Mouse (Mus musculus) right cerebral cortex, postnatal 14 days (tissue): Measurements from ENCODE around the gene Lamb1.

Experiments
- DNase-seq: peaks from one replicate; pipeline ENCODE4 v3.0.0; 2022

Lamb1 gene

DNA sequence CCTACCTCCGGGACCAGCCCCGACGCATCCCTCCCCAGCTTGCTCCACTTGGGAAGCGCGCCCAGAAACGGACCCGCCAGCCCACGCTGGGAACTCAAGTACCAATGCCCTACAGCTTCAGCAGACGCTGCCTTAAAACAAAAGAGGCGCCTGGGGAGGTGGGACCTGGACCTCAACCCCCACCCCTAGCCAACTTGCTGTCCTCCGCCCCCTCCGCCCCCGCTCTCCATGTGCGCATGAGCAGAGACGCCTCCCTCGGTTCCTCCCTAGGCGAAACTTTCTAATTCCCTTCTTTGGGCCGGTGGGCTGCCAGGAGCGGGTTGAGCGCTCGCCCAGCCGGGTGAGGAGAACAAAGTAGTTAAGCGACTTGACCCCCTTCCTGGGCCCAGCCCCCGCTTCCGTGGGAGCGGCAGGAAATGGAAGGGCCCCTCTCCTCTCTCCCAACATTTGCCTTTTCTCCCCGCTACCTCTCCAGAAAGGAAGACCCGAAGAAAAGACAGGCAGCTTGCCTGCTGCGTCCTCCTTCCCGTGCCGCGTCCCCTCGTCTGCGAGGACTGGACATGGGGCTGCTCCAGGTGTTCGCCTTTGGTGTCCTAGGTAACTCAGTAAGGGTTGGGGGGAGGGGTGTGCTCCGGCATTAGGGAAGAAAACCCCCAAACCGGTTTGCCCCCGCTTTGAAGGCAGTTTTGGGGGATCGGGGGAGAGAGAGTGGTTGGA lies at the start of gene Lamb1:
Gene Lamb1, plus strand, starts transcription at position 230 of the 717 bp plus-strand sequence.
- peak; percentile 18 for DNase-seq

DNA sequence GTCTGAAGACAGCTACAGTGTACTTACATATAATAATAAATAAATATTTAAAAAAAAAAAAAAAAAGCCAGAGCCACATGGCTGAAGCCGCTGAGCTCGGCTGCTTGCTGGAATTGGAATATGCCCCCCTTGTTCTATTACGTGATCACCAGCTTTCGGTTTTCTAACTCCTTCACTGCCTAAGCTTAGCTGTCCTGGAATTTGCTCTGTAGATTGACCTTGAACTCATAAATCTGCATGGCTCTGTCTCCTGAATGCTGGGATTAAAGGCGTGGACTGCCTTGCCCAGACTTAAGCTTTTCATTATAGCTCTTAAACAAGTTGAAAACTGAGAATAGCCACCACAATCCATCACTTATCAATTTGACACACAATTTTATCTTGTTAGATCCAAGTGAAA lies 47.8 kb upstream of the Lamb1 start:
- no peak for DNase-seq

DNA sequence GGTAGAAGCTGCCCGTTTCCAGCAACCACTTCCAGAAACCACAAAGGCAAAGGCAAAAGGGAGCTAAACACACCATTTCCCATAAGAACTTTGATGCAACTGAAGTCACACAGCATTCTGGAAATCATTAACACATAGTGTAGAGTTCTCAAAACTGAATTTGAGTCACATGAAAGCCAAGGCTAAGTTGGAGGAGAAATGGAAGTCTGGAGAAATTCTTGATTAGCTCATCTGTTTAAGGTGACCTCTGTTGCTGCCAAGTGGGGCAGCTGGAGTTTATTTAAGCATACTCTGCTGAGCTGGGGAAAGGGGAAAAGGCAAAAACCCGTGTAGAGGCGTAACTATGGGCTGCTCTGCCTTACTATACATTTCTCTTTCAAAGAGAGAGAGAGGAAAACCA lies 46.3 kb upstream of the Lamb1 start:
- no peak for DNase-seq

DNA sequence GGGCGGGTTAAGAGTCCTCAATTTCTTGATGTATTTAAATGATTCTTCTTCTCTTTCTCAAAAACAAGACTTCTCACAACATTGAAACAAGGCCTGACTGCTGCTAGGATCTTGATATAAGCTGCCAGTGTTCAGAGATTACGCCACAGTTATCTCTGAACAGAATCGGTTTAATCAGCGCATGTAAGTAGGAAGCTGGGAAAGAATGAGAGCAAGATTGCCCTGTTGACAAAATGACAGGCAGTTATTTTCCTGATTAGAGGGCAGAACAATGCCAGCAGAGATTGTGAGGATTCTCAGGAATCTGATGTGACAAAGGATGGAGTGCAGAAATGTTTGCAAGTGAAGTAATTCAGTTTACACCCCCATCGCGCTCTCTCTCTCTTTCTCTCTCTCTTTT lies 43.5 kb upstream of the Lamb1 start:
- DNase-seq: no peak

DNA sequence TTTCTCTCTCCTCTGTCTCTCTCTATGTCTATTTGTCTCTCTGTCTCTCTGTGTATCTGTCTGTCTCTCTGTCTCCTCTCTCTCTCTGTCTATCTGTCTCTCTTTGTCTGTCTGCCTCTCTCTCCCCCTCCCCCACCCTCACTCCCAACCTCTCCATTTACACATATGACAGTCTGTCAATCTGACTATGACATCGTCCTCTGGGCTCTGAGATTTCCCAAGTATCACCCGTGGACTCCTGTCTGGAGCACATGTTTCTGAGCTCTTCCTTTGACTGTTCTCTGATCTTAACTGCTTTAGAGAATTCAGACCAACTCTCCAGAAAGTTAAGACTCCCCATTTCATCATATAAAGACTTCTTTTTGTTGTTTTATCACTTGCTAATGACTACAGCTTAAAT lies 42.8 kb upstream of the Lamb1 start:
- DNase-seq: no peak

DNA sequence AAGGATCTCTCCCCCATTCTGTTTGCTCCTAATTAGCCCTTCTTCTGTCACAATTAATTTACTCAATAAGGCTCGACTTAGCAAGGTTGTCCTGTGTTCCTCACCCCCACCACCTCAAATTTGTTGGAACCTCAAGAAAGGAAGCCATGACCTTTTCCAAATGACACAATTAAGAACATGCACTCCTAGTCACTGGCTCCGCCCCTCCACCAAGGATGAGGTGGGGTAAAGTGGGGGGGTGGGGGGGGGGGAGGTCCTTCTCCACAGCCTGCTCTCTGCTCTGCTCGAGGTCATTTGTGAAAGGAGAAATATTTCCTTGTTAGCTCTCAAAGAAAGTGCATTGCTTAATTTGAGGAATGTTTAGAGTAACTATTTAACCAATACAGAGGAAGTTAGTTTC lies 42.3 kb upstream of the Lamb1 start:
- no peak for DNase-seq

DNA sequence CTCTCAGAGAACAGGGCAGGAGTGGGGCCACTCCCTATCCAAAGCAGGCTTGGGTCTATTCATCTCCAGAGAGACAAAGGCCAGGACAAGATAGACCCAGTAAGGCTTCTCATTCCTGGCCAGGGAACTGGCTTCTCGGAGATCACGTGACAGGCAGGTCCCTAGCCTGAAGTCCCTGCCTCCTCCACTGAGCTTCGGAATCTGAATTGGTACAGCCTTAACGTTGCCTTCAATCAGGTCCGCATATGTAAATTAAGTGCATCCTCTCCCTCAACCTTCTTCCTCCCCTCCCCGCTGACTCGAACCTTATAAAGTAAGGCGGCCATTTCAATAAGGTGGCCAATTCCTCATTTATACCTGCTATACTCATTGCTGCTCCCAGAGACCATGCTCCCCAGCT lies 39.6 kb upstream of the Lamb1 start:
- DNase-seq: no peak

DNA sequence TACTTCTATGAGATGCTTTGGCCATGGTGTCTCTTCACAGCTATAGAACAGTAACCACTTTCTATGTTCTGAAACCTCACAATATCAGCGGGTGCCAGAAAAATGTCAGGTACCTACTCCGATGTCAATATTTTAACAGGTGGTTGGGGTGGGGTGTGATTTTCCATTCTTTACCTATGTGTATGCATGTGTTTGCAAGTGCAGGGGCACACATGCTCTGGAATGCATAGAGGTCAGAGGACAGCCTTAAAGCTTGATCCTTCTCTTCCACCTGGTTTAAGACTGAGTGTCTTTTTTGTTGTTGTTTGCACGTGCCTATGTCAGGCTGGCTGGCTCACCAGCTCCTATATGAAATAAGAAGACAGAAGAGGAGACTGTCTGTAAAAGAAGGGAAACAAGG lies 37.9 kb upstream of the Lamb1 start:
- DNase-seq: no peak

DNA sequence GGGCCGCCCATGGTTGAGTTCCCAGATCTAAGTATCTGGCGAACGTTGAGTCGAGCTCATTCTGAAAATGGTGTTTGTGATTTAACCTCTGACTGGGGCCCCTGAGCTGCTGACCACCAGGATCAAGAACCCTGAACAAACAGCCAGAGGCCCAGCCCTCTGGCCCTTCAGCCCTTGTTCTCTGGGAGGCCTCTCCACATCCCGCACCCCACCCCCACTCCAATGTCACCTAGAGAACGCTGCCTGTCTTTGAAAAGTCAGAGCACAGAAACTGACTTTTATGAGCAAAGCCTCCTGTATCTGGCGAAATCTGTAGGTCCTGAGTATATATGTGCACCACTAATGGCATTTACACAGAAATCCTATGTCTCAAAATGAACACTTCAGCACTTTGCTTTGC lies 36.2 kb upstream of the Lamb1 start:
- DNase-seq: no peak

DNA sequence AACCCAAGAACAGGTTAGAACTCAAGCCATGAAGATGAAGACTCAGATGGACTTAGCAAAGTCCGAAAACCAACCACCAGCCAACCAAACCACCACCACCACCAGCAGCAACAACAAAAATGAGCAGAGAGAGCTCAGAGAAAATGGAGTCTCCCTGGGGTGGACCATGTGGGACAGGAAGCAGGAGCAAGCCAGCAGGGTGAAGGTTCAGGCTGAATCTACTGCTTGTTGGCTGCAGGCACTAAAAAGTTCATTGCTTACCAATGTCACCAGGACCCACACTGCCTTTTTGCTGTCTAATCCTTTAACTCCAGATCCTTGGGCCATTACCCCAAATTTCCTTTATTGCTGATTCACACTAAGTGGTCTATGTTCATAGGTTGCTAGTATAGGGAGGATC lies 32.4 kb upstream of the Lamb1 start:
- no peak for DNase-seq

DNA sequence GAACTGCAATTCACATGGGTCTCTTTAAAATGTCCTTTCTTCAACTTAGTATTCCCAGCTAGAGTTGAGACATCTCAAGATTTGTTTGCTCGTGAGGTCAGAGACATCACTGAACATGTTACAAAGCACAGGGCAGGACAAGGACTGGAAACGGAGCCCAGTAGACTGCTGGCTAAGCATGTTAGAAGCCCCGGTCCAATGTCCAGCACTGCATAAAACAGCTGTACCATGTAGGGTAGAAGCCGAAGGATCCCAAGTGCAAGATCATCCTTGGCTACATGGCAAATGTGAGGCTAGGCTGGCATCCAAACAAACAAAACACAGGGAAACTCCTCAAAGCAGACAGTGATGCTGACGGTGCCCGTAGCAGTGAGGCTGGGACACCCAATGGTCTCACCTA lies 30.0 kb upstream of the Lamb1 start:
- DNase-seq: no peak

DNA sequence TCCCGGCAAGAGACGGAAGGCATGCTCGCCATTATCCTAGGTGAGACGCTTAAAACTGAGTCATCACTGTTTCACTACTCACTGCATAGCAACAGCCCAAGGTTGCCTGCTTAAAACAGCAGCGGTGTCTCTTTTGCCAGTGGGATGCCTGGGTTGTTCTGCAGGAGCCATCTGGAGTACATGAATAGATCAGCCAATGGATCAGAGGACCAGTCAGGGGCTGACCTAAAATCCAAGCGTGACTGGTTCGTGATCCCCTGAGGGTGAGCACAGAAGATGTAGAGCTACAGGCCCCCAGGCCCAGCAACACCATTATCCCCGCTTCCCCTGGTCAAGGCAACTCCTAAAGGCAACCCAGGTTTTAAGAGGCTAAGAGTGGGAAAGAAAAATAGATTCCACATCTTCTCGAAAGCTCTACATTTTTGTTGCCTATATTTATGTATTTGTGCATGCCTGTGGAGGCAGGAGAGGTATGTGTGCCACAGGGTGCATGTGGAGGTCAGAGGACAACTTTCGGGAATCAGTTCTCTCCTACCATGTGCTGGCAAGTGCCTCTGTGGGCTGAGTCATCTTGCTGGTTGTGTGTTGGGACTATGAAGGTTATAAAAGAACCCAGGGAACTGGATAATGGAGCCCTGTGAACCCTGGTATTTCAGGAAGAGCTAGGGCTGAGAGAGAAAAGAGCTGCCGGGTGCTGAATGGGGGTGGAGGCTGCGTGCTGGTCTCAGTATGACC lies 28.0 kb upstream of the Lamb1 start:
- DNase-seq: no peak

DNA sequence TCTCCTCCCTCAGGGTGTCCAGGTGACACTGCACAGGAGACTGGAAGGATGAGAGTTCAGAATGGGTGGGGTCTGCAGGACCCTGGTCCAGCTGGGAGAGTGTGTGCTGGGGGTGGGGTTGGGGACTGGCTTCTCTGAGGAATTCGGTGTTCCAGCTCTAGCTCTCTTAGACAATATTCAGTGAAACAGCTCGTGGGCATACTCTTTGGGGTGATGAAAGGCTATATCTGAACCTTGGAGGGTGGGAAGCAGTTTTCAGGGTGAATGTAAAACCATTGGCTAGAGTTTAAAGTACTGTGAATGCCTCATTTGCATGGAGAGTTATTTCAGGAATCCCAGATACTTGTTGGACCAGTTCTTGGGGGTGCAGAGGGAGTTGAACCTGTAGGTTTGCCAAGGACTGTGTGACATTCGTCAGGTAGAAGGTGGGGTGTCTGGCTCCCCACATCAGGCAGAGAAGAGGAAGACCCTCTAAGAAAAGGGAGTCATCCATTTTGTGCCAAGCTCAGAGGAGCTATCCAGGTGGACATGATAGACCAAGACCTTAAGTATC lies 25.9 kb upstream of the Lamb1 start:
- DNase-seq: no peak

DNA sequence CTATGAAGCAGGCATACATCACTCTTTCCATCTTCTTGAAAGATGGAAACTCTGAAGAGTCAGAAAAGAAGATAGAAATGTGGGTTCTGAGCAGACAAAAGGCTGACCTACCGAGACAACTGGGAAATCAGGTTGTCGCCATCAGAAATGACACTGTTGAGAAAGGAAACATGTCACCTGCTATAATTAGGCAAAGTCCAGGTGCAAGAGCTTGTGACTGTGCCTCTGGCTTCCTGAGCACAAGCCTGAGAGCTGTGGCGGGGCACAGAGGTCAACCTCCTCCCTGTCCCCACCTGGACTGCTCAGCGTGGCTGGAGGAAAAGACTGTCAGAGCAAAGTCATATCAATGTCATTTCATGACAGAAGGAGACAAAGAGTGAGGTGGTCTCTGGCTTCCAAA lies 25.2 kb upstream of the Lamb1 start:
- no peak for DNase-seq

DNA sequence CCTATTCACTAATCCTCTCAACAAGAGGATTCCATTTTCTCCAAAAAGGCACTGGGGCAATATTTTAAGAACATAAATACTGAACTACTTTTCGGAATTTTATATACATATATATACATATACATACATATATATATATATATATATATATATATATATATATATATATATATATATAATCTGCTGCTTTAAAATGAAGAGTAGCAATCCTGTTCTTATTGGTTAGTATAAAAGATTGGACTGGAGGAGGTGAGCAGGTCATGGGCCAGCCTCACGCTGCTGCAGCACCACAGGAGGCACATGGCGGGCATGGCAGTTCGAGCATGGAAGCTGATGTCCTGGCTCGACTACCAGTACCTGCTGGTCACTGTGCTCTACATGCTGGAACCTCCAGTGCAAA lies 24.6 kb upstream of the Lamb1 start, which contains the start of gene Gm6993:
Gene Gm6993, plus strand, starts transcription at position 301 of the 400 bp plus-strand sequence.
- no peak for DNase-seq

DNA sequence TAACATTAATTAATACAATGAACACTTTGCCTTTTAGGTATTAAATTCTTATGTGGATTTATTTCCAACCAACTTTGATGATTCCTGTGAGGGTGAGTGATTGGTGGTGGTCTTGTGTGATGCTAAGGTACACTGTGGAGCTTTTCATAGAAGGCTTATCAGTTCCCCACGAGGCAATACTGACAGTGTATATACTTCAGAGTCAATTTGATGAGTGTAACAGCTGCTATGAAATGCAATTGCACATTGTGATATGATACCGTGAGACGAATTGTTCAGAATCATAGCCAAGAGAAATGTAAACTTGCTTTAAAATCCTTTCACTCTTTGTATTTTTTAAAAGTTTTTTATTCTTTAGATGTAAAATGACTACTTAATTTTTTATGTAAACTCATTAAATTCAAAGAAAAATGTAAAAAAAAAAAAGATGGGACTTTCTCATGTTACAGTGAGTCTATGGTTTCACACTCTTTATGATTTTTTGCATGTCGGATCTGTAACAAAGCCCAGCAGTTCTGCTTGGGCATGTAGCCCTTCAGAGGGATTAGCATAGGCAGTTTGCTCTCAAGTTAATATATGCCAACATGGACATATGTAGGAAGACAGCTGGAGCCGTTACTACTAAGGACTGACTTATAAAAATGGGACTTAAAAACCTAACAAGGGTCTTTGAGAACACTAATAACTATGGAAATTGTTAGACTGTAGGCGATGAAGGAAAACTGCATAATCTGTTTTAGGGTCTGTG lies 23.3 kb upstream of the Lamb1 start:
- DNase-seq: no peak

DNA sequence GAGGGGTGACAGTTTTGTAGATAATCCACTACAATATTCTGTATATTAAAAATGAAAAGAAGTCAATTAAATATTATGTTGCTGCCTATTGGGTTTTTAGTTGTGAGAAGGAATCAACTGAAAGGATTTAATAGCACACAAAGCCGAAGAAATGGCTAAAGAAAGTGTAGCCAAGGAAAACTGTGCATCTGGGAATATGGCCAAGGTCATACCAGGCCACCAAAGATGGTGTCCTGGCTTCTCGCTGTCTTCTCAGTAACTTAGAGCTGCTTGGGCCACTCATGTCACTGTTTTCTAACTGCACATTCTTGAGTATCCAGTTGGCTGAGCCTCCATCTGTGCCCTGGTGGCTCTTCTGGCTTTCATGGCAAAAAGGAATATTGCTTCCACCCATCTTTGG lies 21.0 kb upstream of the Lamb1 start:
- DNase-seq: no peak

DNA sequence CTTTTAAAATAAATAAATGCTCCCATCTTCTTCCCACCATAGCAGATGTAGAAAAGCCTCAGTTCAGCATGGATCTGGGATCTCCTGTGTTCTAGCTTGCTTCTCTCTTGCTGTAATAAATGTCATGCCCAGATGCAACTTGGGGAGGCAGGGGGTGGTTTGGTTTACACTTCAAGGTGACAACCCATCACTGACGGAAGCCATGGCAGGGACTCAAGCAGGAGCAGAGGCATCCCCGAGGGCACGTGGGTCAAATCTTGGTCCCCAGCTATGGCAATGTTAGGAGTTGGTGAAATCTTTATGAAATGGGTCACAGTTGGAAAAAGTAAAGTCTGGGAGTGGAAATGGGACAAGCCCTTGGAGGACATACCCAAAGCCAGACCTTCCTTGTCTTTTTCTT lies 20.3 kb upstream of the Lamb1 start:
- DNase-seq: no peak

DNA sequence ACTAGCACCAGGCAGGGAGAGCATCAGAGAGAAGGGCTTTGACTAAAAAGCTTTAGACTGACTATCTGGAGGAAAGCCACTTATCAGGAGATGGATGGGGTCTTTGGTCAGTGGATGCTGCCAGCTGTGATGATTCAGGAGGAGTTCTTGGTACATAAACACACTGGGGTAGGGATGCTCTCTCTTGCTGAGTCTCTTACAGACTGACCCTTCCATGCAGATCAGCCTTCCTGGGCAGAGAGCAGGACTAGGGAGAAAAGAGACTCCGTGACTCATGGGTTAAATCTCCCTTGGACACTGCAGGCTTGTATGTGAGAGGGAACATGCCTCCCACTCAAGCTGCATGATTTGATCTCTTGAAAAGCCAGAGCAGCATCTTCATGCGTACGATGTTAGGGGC lies 18.9 kb upstream of the Lamb1 start:
- DNase-seq: no peak

DNA sequence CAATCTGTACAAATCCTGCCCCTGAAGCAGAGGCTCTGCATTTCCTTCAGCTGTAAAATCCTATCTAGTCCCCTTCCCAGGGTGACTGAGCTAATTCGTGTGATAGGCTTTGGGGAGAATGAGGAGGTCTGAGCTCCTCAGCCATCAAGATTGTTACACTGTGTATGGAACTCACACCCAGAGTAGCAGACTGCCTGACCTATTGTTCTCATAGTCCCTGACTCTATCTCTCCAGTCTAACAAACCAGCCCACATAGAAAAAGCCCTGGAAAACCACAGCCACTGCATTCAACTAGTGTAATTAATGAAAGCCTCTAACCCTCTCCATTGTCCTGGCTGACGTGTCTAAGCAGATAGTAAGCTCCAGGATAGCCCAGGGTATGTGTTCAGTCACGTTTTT lies 18.4 kb upstream of the Lamb1 start:
- no peak for DNase-seq

DNA sequence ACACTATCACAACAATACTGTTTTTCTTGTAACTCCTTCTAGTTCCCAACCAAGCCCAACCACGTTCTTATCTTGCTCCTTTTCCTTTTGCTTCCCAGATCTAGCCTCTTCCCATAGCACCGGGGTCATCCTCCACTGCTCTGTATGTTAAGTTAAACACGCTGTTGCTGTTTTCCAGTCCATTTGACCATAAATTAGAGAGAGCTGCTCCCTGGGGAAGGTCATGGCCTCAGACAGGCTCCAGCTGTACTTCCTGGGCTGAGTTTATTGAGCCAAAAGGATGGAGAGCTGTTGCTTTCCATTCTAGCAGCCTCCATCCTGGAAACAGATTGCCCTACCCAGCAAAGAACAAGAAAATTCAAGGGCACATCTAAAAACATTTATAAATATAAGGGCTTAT lies 16.9 kb upstream of the Lamb1 start:
- DNase-seq: no peak

DNA sequence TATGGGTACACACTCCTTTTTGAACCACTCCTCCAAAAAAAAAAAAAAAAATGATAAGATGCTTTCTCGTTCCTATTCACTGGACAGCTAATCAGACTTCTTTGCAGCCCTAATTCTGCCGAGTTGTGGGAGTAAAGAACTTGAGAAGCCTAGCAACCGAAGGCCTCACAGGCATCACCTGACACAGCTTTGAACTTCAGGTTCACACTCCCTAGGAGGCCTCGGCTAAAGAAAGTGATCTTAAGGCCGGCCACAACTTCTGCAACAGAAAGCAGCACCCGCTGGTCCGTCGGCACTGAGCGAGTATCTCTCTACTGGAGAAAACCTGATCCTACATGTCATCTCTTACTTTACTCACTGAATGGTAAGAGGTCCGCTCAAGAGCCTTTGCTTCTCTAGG lies 16.4 kb upstream of the Lamb1 start:
- no peak for DNase-seq

DNA sequence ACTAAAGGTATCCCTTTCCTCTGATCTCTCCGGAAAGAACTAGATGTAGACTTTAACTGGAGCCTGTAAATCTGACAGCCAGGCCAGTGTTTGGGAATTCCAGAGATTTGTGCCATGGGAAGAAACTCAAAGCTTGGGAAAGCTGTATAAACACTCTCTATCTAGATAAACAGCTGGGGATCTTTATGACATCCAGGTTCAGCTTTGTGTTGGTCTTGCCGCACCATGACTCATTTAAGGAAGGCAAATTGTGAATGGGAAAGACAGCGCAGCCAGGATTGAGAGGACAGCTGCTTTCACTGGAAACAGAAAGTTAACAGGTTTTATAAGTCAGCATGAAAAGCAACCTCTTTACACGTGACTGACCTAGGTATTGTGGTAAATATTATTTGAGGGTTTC lies 12.8 kb upstream of the Lamb1 start:
- DNase-seq: no peak

DNA sequence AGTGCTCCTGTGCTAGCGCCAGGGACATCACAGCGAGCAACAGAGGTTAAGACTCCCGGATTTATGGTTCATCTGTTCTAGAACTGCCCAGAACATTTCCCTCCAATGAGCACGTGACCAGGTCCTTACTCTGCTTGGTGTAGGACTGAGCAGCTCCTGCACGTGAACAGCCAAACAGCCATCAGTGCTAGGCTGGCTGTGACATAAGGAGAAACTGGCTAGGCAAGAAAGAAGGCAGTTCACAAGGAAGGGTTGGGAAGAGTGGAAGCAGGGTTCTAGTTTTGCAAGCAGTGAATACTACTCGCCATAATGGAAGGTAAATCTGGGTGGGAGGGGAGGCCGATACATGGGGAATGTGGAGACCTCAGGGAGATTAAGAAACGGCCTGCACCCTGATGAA lies 10.1 kb upstream of the Lamb1 start:
- DNase-seq: no peak
